Mouse (Mus musculus) layer of hippocampus, postnatal 25 days (tissue): ENCODE measurements around the gene Xpr1. TPM values are rescaled to one million over a fixed set of nuclear protein-coding genes. Genes with fewer than 3 reads are reported as not detected.

ENCODE experiments used
- DNase-seq, 2 experiments: peaks; one replicate each; pipeline ENCODE4 v3.0.0; 2022; ENCODE audit warnings: mixed read lengths in 2 of 2, low spot score in 1 of 2; ENCODE audit errors: extremely low spot score in 1 of 2
- microRNA-seq, 2 experiments: library from miRNA; unstranded; fragments of <30 nt; microRNA quantifications; one replicate each; pipeline ENCODE4 v1.2.0; 2021
- total RNA-seq, 2 experiments: library from RNA; stranded (reverse); gene quantifications; 2 replicates each; pipeline ENCODE4 v1.2.3; 2021

Xpr1 gene
- total RNA-seq, 2 experiments from 2014 or later, result 82.5 to 91.5 TPM

GRCm38 (mm10) chr1:155233931-155234607, 183.1 kb downstream of the Xpr1 start:
- peak in 1 of 2 experiments; percentile 47 for DNase-seq

GRCm38 (mm10) chr1:155233378-155233777, 183.8 kb downstream of the Xpr1 start:
- DNase-seq, result no peak

GRCm38 (mm10) chr1:155232786-155233185, 184.4 kb downstream of the Xpr1 start:
- no peak for DNase-seq

- DNase-seq, result no peak
Measured at GRCm38 (mm10) chr1:155232385-155232784, 184.8 kb downstream of the Xpr1 start.

- no peak for DNase-seq
Measured at GRCm38 (mm10) chr1:155229464-155230411, 187.5 kb downstream of the Xpr1 start.

Small RNA genes within 50 kb of the gene (microRNA-seq; reads per million reads assigned to microRNA genes)
- 0 reads per million in 2 experiments for gene Gm22569

Other genes starting within 250 kb of the Xpr1 start
- 10 to 100 TPM in 1 of 2 experiments, 1 to 10 TPM in 1; 8.1 to 11.6 TPM for gene BC034090, start 173.0 kb downstream of the Xpr1 start, total RNA-seq
- 10 to 100 TPM; 92.0 to 97.1 TPM for gene Acbd6, start 140.7 kb upstream of the Xpr1 start, total RNA-seq